Mouse (Mus musculus) cerebellum, postnatal 25 days (tissue): ENCODE data around the gene Foxi3.

ENCODE experiments used
- DNase-seq, 2 experiments: peaks; one replicate each; pipeline ENCODE4 v3.0.0; 2021; ENCODE audit warnings: mixed read lengths in 2 of 2

The Foxi3 gene

DNA sequence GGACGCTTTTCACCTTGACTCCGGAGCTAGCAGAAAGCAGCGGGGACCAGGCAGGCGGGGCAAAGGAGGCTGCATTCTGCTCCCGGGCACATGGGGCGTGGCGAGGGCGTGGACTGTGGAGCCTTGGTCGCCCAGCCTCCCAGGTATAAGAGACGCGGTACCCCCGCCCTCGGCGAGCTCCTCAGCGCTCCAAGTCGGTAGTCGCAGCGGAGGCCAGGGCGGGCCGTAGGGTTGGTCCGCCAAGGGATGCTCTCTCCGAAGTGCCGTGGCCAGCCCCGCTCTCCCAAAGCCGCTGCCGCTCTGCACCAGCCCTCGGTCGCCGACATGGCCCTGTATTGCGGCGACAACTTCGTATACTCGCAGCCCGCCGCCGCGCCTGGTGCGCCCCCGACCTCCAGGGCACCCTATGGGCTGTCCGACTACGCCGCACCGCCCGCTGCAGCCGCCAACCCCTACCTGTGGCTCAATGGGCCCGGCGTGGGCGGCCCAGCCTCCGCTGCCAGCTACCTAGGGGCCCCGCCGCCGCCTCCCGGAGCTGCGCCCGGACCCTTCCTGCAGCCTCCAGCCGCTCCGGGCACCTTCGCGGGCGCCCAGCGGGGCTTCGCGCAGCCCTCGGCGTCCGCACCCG is at the start of gene Foxi3:
TSS of gene Foxi3 (plus strand) at position 247 of the 628 bp plus-strand sequence.
- DNase-seq, result peak; percentile 27 to 42

DNA sequence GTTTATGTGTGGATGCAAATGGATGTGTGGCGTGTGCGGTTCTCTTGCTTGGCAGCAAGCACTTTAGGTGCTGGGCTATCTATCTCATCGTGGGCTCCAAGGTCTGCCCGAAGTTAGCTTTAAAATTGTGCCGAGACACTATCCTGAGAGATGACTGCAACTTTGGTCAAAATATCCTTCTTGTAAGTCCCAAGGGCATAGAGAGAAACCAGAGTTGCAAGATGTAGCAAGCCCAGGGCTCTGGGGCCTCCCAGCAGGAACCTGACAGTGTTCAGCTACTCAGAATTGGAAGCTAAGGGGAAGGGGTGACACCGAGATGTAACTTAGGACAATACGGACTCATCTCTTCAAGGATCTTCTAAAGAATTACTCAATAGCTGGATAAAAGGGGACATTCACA is 46.8 kb upstream of the Foxi3 start:
- DNase-seq, result no peak

- DNase-seq, result no peak
These were observed 46.0 kb upstream of the Foxi3 start for GRCm38 (mm10) chr6:70910285-70910684.

DNA sequence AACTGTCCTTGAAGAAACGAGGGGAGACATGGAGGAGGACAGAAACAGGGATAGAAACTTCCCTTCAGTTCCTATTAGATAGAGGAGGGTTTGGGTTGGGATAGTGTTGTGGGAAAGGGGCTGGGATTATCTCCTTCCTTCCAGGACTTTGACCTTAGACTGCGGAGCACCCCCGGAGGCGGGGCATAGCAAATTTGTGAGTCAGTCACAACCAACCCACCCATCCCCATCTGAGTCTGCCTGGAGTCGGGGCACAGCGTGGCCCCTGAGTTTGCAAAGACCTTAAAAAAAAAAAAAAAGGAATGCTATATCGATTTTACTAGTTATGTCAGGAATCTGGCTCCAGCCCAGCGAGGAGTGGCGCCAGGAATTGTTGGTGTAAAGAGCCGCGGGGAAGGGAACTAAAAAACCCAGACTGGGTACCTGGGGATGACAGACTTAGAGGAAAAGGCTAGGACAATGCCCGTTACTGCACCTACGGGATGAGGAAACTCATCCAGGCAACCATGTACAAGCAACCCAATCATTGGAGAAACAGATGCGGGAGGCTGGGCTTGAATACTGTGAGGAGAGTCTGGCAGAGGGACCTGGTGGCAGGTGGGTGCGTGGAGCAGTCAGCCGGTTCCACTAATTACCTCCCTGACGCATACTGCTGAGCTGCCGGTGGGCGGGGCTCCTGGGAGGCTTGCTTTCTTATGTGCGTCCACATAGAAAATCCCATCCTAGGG is 44.5 kb upstream of the Foxi3 start:
- peak; percentile 78 to 87 for DNase-seq

- DNase-seq, result no peak
These were observed 44.0 kb upstream of the Foxi3 start for GRCm38 (mm10) chr6:70912396-70912765.

DNA sequence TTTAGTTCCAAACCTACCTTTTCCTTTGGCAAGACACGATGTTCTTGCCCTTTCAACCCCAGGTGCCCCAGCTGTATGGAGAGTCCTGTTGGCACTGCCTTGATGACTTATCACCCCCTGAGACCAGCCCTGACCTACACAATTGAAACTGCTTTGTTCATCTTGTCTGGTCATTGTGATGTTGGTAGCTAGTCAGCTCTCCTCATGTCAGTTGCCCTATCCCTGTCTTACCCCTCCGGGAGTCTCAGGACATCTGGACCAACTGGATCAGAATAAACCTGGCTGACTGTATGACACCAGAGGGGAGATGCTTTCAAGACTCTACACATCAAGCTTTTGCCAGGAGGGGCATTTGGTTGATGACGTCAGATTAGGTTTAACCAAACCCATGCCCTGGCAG is 37.5 kb upstream of the Foxi3 start, which contains the start of gene Tex37:
TSS of gene Tex37 (minus strand) at position 101 of the 400 bp plus-strand sequence.
- no peak for DNase-seq

DNA sequence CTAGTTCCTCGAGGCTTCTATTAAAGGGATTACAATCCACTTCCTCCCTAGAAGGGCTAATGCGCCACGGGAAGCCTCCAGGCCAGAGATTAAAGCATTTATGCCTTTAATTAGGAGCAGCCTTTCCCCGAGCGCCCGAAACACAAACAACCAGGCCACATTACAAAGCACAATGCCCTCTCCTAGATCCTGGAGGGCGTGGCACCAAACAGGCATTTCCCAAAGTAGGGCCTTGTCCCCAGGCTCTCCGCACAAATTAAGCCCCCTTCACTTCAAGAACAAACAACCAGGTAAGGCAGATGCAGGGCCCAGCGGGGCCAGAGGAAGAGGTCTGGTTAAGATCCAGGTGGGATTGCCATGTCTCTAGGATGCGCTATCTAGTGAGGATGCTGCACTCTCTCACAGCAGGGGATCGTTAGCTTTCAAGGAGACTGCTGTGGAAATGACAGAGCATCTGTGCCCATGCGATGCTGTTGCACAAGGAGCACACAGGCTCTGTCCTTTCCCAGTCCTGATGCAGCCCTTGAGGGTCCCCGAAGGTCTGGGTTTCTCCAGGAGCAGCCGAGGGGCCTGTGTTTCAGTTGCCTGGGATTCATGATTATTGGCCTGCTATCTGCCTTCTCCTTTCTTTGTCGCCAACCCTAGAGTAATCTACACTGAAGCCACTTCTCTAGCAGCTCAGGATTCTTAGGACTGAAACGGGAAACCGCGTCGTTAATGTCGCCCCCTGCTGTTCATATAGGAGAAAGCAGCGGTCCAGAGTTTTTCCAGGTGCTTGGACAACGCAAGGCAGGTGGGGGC is 34.9 kb upstream of the Foxi3 start:
- DNase-seq, result peak; percentile 65 to 75

GRCm38 (mm10) chr6:70931801-70932200 is 24.5 kb upstream of the Foxi3 start:
- no peak for DNase-seq

GRCm38 (mm10) chr6:70953274-70953673 is 3.1 kb upstream of the Foxi3 start:
- DNase-seq, result no peak

DNA sequence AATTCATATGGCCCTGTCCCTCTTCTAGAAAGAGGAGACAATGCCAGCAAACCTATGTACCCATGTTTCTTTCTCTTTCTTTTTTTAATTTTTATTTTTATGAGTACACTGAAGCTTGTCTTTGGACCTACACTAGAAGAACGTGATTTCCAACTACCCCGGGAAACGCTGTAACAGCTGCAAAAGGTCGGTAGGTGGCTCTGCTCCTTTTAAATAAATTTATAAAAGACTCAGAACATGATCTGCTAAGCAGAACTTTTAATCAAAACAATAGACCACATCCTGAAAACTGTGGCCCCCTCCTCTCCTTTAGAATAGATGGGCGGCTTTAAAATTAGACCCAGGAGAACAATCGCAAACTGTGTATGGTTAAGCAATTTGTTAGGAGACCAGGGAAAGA is 2.3 kb upstream of the Foxi3 start:
- peak in 1 of 2 experiments; percentile 19 for DNase-seq

- no peak for DNase-seq
These were observed 985 bp upstream of the Foxi3 start for GRCm38 (mm10) chr6:70955291-70955800.

DNA sequence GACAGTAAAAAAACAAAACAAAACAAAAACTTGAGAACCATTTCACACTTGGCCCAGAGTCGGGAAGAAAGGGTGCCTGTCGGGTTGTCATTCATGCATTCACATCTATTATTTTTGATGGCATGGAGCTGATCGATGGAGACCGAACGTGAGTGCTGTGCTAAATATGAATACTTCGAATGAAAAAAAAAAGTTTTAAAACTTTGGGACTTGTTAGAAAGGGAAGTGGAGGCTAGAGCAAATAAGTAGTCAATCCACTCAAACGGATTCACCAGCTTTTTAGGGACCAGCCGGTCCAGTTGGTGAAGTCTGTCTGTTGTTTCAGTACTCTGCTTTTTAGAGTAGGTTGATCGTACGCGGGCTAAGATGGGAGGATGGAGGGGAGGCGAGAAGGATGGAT is 490 bp upstream of the Foxi3 start:
- DNase-seq, result peak in 1 of 2 experiments; percentile 10

GRCm38 (mm10) chr6:70956936-70957335 is 605 bp downstream of the Foxi3 start:
- peak; percentile 17 to 26 for DNase-seq

- no peak for DNase-seq
These were observed 1.1 kb downstream of the Foxi3 start for GRCm38 (mm10) chr6:70957341-70957940.

GRCm38 (mm10) chr6:70964116-70964830 is 7.9 kb downstream of the Foxi3 start:
- DNase-seq, result no peak

DNA sequence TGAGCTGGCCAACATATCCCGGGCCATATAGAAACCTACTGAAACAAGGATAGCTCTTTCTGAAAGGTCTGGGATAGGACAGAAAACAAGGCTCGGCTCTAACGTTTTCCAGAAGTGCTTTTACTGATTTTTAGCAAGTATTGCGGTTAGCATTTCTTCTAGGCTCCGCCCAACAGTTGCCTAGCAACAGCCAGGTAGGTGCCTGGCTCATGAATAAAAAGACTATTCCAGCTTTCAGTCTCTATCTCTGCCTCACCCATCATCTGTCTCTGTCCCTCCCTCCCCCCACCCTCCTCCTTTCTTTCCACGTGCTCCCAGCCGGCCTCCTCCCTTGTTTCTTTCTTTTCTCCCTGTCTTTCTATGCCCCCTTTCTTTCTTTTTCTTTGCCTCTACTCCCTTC is 9.4 kb downstream of the Foxi3 start:
- no peak for DNase-seq

GRCm38 (mm10) chr6:70967422-70967821 is 11.1 kb downstream of the Foxi3 start:
- DNase-seq, result no peak

DNA sequence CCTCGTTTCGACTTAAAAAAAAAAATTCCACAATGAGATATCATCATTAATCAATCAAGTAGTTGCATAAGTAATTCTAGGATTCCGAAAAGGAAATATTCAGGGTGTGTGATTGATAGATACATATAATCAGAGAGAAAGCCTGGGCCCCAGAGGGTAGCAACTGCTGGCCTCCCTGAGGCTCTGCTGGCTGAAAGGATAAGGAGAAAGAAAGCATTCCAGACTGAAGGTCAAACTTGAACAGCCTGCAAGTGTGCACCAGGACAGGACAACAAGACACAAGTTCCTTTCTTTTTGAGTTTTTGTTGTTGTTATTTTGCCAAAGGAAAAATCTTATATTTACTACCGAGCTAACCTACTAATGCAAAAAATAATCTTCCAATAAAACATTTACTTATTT is 12.0 kb downstream of the Foxi3 start:
- no peak for DNase-seq

DNA sequence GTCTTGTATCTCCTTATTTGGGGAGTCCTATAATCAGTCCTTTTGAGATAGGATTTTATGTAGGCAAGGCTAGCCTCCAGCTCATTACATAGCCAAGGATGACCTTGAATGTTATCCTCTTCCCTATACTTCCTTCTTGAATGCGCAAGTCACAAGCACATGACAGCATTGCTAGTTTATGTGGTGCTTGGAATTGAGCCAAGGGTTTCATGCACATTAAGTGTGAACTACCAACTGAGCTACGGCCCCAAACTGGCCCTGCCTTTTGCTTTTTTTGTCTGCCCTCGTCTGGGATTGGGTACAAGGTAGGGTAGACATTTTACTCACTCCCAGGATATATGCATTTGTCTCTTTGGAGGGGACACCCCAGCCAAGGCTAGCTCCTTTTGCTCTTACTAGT is 16.7 kb downstream of the Foxi3 start:
- DNase-seq, result no peak

GRCm38 (mm10) chr6:70981036-70981435 is 24.7 kb downstream of the Foxi3 start:
- no peak for DNase-seq

DNA sequence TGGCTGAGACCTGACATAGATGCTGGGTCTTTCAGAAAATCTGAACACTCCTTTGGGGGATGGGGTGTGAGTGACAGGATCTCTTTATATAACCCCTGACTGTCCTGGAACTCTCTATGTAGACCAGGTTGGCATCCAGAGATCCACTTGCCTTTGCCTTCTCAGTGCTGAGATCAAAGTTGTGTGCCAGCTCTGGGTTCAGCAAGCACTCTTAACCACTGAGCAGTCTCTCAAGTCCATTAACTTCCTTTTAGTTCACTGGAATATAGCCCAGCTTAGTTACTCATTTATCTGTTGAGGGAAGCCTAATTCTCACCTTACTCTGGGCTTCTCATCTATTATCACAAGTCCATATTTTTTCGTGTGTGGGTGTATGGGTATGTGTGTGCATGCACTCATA is 26.1 kb downstream of the Foxi3 start:
- no peak for DNase-seq

DNA sequence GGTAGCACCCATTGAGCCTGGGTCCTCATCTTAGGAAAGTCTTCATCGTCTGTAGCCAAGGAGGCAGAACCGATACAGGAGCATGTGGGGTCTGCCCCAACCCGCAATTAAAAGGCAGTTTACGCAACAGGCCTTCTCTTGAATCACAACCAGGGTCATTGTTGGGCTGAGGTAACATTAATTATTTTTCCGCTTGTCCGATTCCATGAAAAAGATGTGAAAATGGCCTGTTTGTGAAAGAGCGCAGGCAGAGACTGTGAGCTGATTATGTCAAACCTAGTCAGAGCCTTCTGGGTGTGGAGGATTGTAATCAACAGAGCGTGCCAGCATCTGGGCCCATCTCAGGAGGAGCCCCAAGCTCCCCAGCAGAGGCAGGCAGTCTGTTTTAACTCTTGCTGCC is 30.4 kb downstream of the Foxi3 start:
- no peak for DNase-seq
